Mouse (Mus musculus) lung, adult 2 months (tissue): ENCODE results near the gene P2rx2. TPM values are rescaled to one million over a fixed set of nuclear protein-coding genes. Genes with fewer than 3 reads are reported as not detected.
A peak's percentile ranks its signal among the peaks of the same experiment; 100 is the strongest.

ENCODE experiments used
- DNase-seq: peaks from one replicate; pipeline ENCODE4 v3.0.0; 2022
- H3K4me1 ChIP-seq: fragments of 200-500 bp; 2 replicates; pipeline ENCODE4 v1.6.1; 2011; ENCODE audit warnings: low read length; ENCODE audit not compliant: control insufficient read depth, insufficient read depth
- H3K4me3 ChIP-seq: fragments of 200-500 bp; replicated peaks from 2 replicates; pipeline ENCODE3; 2011; ENCODE audit warnings: low read depth, mild to moderate bottlenecking, control low read depth, low read length; ENCODE audit errors: extremely low read depth
- CTCF ChIP-seq: fragments of 200-500 bp; IDR thresholded peaks from 2 replicates; pipeline ENCODE4 v1.5.1; 2011; ENCODE audit warnings: mild to moderate bottlenecking, low read length, control low read depth; ENCODE audit not compliant: insufficient read depth
- POLR2A ChIP-seq: fragments of 200-500 bp; IDR thresholded peaks from 2 replicates; pipeline ENCODE4 v1.6.1; 2011; ENCODE audit warnings: low read depth, mild to moderate bottlenecking, control low read depth, low read length, borderline replicate concordance; ENCODE audit errors: extremely low read depth
- WGBS: fragments of 180-500 bp; shearing (Covaris S2); methylation state at CpG from one replicate; pipeline ENCODE4 v1.1.7; 2018; 5-methylcytosine and 5-hydroxymethylcytosine counted together
- polyA plus RNA-seq: library from polyadenylated mRNA; depleted of rRNA; stranded (reverse); fragments of >200 nt; gene quantifications from 2 replicates; pipeline ENCODE4 v1.2.3, GENCODE M21; 2012; rRNA removed

Gene P2rx2
- polyA plus RNA-seq, 1 experiment: 1.2 TPM

DNA sequence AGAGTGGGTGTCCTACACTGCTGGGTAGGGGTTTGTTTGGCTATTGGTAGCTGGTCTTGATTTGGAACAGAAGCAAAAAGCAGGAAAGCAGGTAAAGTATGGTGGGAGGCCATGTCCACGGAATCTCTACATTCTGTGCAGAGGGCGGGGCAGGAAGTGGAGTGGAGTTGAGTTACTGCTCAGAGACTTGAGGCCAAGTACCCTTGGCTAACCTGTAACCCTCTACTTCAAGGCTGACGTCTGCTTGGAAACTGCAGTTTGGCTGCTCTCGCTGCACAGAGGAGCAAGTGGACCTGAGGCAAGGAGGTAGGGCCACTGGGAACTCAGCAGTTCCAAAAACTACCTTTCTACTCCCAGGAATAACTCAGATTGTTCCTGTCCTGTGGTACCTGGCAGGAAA, 1.5 kb upstream of the P2rx2 start, which contains the start of gene Lrcol1:
Lrcol1 (plus strand) TSS at position 207 of the 400 bp plus-strand sequence.
- 56% methylated on average over 4 of the region's 4 CpGs for WGBS
- DNase-seq: peak; percentile 12
- TF ChIP-seq CTCF: no peak
- TF ChIP-seq POLR2A: no peak

DNA sequence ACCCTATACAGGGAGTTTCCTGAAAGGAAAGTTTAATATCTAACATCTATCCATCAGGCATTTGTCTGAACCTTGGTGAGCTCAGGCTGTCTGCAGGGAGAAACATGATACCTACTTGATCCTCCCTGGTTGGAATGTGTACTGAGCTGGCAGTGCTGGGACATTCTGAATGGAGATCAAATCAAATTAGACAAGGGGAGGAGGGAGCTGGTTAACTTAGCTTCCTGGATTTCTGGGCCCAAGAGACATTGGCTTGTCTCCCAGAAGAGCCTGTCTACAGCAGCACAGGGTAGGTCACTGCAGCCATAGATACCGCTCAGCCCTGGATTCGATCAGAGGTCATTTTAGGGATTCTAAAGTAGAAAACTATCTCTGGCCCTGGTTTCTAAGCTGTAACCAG, 4.2 kb downstream of the P2rx2 start:
- DNase-seq: no peak
- WGBS: 55% methylated on average over 2 of the region's 2 CpGs
- TF ChIP-seq CTCF: no peak
- no peak for TF ChIP-seq POLR2A

More for the DNA sequence above, 1.5 kb upstream of the P2rx2 start, which contains the start of gene Lrcol1:
- Histone ChIP-seq H3K4me3 (no peak within 1 kb of the TSS), H3K4me1 (no peaks in the 10 kb centered on the region)

DNA sequence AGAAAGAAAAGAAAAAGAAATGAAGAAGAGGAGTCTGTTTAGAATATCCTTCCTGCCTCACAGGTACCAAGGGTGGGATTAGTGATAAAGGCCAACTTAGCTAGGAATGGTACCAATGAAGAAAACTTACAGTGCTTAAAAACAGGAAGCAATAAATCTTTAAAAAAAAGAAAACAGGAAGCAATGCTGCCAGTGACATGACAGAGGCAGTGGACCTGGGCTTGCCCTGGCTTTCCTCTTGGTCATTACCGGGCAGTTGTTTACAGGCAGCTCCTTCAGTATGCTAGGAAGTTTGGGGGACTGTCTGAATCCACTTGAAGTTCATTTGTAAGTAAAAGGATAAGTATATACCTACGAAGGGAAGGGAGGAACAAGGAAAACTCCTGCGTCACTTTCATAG, 12.5 kb downstream of the P2rx2 start:
- TF ChIP-seq POLR2A: no peak
- no peak for TF ChIP-seq CTCF
- WGBS: 56% methylated on average over 3 of the region's 3 CpGs
- DNase-seq: no peak
- H3K4me3 ChIP-seq: no peak overlapping the region
- no peaks in the 10 kb centered on the region for H3K4me1 ChIP-seq

More for the DNA sequence above, 4.2 kb downstream of the P2rx2 start:
- H3K4me1 ChIP-seq: no peaks in the 10 kb centered on the region
- no peak overlapping the region for H3K4me3 ChIP-seq

DNA sequence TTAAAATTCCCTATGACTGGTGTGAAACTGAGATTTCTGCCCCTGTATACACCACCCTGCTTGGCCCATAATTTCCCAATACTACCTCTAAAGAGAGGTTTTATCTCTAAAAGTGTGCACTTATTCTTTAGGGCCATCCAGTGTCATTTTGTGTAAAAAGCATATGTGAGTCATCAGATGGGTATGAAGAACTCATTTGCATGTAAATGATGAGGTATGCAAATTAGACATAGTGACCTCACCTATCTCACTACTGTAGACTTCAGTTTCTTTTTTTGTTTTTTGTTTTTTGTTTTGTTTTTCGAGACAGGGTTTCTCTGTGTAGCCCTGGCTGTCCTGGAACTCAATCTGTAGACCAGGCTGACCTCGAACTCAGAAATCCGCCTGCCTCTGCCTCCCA, 29.9 kb downstream of the P2rx2 start:
- TF ChIP-seq POLR2A (no peak), CTCF (no peak)
- WGBS: 93% methylated on average over 3 of the region's 3 CpGs
- Histone ChIP-seq H3K4me1 (no peaks in the 10 kb centered on the region), H3K4me3 (no peak overlapping the region)
- DNase-seq: no peak

DNA sequence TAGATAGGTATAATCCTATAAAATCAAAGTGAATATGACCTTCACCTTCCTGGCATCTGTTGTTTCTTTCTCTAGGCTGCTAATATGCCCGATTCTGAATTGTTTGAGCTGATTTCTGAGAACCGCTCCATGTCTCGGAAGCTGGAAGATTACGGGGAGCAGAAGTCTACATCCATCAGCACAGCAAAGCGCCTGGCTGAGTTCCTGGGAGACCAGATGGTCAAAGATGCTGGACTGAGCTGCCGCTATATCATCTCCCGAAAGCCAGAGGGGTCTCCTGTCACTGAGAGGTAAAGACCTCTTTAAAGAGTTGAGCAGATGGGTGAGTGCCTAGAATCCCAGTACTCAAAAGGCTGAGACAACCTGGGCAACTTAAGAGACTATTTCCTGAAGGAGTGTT, 34.2 kb downstream of the P2rx2 start:
- Histone ChIP-seq H3K4me1 (no peaks in the 10 kb centered on the region), H3K4me3 (no peak overlapping the region)
- no peak for TF ChIP-seq POLR2A
- 93% methylated on average over 7 of the region's 7 CpGs for WGBS
- DNase-seq: no peak

DNA sequence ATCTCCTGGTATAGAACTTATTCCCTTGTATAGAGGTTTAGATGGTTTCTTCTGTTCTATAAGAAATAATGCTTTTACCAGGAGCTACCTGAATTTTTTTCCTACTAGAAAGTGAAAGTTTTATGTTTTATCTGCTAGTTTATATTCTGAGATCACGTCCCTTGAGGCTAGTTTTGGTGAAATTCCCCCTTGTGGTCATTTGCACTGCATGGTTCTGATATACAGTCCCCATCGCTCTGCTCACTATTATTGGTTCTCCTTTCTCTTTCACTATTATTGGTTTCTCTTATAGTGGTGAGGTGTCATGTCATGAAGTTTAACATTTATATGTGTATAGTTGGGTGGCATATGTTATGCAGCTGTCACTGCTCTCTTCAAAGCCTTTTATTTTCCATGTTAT, 42.4 kb downstream of the P2rx2 start:
- WGBS: 93% methylated on average over 2 of the region's 2 CpGs
- Histone ChIP-seq H3K4me1 (no peaks in the 10 kb centered on the region), H3K4me3 (no peak overlapping the region)
- no peak for DNase-seq
- no peak for TF ChIP-seq POLR2A
- TF ChIP-seq CTCF: no peak

DNA sequence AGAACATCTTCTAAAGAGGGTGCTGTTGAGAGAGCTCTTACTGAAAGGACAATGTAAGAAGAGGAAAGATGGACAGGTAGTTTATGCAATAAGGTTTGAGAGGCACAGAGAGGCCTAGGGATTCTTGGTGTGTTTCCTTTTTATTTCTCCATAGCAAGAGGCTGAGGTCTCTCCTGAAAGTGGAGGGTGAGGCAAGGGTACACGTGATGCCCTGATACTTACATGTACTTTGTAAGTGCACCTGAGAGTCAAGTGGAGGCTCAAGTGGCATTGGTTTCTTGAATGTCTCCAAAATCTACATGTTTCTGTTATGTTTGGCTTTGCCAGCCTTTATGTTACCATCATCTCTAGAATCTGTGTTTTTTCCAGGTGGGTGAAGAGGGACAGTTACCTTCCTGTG, 46.4 kb downstream of the P2rx2 start:
- Histone ChIP-seq H3K4me3 (no peak overlapping the region), H3K4me1 (no peaks in the 10 kb centered on the region)
- TF ChIP-seq CTCF (no peak), POLR2A (no peak)
- no peak for DNase-seq
- 74% methylated on average over 1 of the region's 1 CpGs for WGBS

DNA sequence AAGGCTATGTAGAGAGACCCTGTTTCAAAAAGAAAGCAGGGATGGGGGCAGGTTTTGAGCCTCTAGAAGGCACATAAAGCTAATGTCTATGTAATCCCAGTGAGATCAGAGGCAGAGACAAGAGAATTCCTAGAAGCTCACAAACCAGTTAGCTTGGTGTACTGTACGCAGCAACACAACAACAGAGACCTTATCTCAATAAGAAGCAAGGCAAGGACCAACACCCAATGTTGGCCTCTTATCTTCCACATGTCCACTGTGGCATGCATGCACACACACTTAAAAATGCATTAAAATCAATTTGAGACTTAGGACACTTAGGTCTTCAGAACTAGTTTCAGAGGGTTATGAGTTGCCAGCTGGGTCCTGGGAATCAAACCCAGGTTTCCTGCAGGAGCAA, 51.4 kb downstream of the P2rx2 start:
- no peak for DNase-seq
- 92% methylated on average over 1 of the region's 1 CpGs for WGBS
- Histone ChIP-seq H3K4me1 (no peaks in the 10 kb centered on the region), H3K4me3 (no peak overlapping the region)
- TF ChIP-seq POLR2A (no peak), CTCF (no peak)

Other genes with a start within 250 kb of the P2rx2 start
- gene Gm35315, start 248.8 kb downstream of the P2rx2 start, polyA plus RNA-seq: 0.05 and 0.08 TPM in 2 replicates
- 4.1 and 8.1 TPM in 2 replicates for gene Plcxd1, start 243.2 kb downstream of the P2rx2 start, polyA plus RNA-seq
- 114 and 137 TPM in 2 replicates for gene Gtpbp6, start 235.0 kb downstream of the P2rx2 start, polyA plus RNA-seq
- gene Zfp605, start 233.1 kb downstream of the P2rx2 start, polyA plus RNA-seq: 0.48 and 0.56 TPM in 2 replicates
- 46.3 and 48.0 TPM in 2 replicates for gene Chfr, start 207.4 kb downstream of the P2rx2 start, polyA plus RNA-seq
- gene Golga3, start 166.5 kb downstream of the P2rx2 start, polyA plus RNA-seq: 8.6 and 11.1 TPM in 2 replicates
- 9.0 and 10.2 TPM in 2 replicates for gene Ankle2, start 112.2 kb downstream of the P2rx2 start, polyA plus RNA-seq
- 13.7 and 14.2 TPM in 2 replicates for gene Pgam5, start 73.3 kb downstream of the P2rx2 start, polyA plus RNA-seq
- gene Pxmp2, start 57.0 kb downstream of the P2rx2 start, polyA plus RNA-seq: 10.5 and 11.5 TPM in 2 replicates
- gene Pole, start 56.9 kb downstream of the P2rx2 start, polyA plus RNA-seq: 1.0 and 1.7 TPM in 2 replicates
- gene Lrcol1, start 1.5 kb upstream of the P2rx2 start, polyA plus RNA-seq: 0.19 and 0.51 TPM in 2 replicates
- gene Fbrsl1, start 105.3 kb upstream of the P2rx2 start, polyA plus RNA-seq: 64.9 and 107 TPM in 2 replicates
- gene Galnt9, start 201.1 kb upstream of the P2rx2 start, polyA plus RNA-seq: 0.60 and 0.81 TPM in 2 replicates